Mouse (Mus musculus): Measurements from ENCODE around the gene Fam102a. TPM values are rescaled to one million over a fixed set of nuclear protein-coding genes. Genes with fewer than 3 reads are reported as not detected.

Gene Fam102a
- polyA plus RNA-seq, 1 experiment from 2014 or later = 11.4 TPM

- no peak overlapping the region for H3K4me2 ChIP-seq (ENCODE audit: low read depth, low read length)
- ATAC-seq (ENCODE audit: insufficient read depth, low FRiP score) = no peak
- H3K27ac ChIP-seq (ENCODE audit: low read length) = no peak overlapping the region
- no peaks in the 10 kb centered on the region for H3K36me3 ChIP-seq (ENCODE audit: control insufficient read depth, insufficient read depth, low read length)
- no peak overlapping the region for H3K9ac ChIP-seq (ENCODE audit: low read length)
- H3K4me3 ChIP-seq (replicated peaks; ENCODE audit: low read length) = no peak overlapping the region
- no peaks in the 10 kb centered on the region; the same call in 1 of the 2 replicates for H3K27me3 ChIP-seq (ENCODE audit: control insufficient read depth, insufficient read depth, low read length)
- 39% methylated on average over 10 of the region's 10 CpGs for WGBS
- H3K4me1 ChIP-seq (ENCODE audit: control insufficient read depth, insufficient read depth, low read length) = peaks cover 25% of the 10 kb centered on the region
- H3K9me3 ChIP-seq (replicated peaks; ENCODE audit: control insufficient read depth, low read length) = no peaks in the 10 kb centered on the region
Measured at GRCm38 (mm10) chr2:32604631-32605030, 69.5 kb downstream of the Fam102a start.

DNA sequence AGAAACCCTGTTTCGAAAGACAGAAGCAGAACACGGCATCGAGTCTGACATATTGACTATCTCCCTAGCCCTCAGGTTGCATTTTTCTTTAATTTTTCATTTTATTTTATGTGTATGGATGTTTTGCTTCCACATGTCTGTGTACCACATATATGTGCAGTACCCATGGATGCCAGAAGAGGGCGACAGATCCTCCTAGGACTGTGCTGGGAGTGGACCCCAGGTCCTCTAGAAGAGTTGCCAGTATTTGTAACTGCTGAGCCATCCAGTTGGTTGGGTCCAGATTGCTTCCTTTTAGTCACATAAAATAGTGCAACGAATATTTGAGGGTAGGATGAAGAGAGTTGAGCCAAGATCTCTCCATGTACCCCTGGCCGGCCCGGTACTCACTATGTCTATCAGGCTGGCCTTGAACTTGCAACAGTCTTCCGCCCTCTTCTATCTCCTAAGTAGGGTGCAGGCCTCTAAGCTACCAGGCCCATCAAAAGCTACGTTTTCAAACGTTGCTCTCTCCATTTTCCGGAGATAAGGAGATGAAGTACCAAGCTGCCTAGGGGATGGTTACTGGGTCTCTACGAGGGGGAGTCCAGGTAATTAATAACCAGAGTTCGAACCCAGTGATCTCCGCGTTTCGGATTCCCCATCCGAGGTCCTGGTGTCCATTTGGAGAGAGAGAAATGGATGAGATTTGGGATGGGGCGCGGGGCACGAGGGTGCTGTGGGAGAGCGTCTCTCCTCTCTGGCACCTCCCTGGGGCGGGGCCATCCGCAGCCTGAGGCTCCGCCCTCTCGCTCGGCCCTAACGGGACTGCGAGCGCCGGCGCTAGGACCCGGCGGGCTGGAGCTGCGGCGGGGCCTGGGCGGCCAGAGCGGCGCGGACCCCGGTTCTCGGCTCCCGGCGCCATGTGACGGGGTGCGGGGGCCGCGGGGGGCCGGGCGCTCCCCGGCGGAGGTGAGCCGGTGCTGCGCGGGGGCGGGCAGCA, 71.3 kb downstream of the Fam102a start:
- ATAC-seq (ENCODE audit: insufficient read depth, low FRiP score) = peak; percentile 72
- Histone ChIP-seq H3K27ac (ENCODE audit: low read length) (peak overlapping the region; percentile 10; the same call in 1 of the 2 replicates), H3K4me1 (ENCODE audit: control insufficient read depth, insufficient read depth, low read length) (peaks cover 34% of the 10 kb centered on the region), H3K36me3 (ENCODE audit: control insufficient read depth, insufficient read depth, low read length) (no peaks in the 10 kb centered on the region), H3K4me2 (ENCODE audit: low read depth, low read length) (peak overlapping the region; percentile 84), H3K9me3 (replicated peaks; ENCODE audit: control insufficient read depth, low read length) (no peaks in the 10 kb centered on the region), H3K4me3 (replicated peaks; ENCODE audit: low read length) (peak overlapping the region; percentile 71), H3K9ac (ENCODE audit: low read length) (peak overlapping the region; percentile 86), H3K27me3 (ENCODE audit: control insufficient read depth, insufficient read depth, low read length) (no peaks in the 10 kb centered on the region; the same call in 1 of the 2 replicates)
- 11% methylated on average over 55 of the region's 55 CpGs for WGBS

GRCm38 (mm10) chr2:32607262-32607947, 72.3 kb downstream of the Fam102a start:
- ATAC-seq (ENCODE audit: insufficient read depth, low FRiP score) = peak; percentile 49; the same call in 1 of the 2 replicates
- H3K27ac ChIP-seq (ENCODE audit: low read length) = peak overlapping the region; percentile 10; the same call in 1 of the 2 replicates
- H3K4me1 ChIP-seq (ENCODE audit: control insufficient read depth, insufficient read depth, low read length) = peaks cover 28% of the 10 kb centered on the region
- H3K9ac ChIP-seq (ENCODE audit: low read length) = peak overlapping the region; percentile 86
- H3K4me3 ChIP-seq (replicated peaks; ENCODE audit: low read length) = peak overlapping the region; percentile 71
- no peaks in the 10 kb centered on the region for H3K9me3 ChIP-seq (replicated peaks; ENCODE audit: control insufficient read depth, low read length)
- H3K4me2 ChIP-seq (ENCODE audit: low read depth, low read length) = peak overlapping the region; percentile 84
- WGBS = 5% methylated on average over 34 of the region's 34 CpGs
- H3K27me3 ChIP-seq (ENCODE audit: control insufficient read depth, insufficient read depth, low read length) = no peaks in the 10 kb centered on the region; the same call in 1 of the 2 replicates
- H3K36me3 ChIP-seq (ENCODE audit: control insufficient read depth, insufficient read depth, low read length) = no peaks in the 10 kb centered on the region

GRCm38 (mm10) chr2:32608141-32608777, 73.1 kb downstream of the Fam102a start:
- peak; percentile 66 for ATAC-seq (ENCODE audit: insufficient read depth, low FRiP score)
- WGBS = 8% methylated on average over 25 of the region's 25 CpGs
- peak overlapping the region; percentile 84 for H3K4me2 ChIP-seq (ENCODE audit: low read depth, low read length)

DNA sequence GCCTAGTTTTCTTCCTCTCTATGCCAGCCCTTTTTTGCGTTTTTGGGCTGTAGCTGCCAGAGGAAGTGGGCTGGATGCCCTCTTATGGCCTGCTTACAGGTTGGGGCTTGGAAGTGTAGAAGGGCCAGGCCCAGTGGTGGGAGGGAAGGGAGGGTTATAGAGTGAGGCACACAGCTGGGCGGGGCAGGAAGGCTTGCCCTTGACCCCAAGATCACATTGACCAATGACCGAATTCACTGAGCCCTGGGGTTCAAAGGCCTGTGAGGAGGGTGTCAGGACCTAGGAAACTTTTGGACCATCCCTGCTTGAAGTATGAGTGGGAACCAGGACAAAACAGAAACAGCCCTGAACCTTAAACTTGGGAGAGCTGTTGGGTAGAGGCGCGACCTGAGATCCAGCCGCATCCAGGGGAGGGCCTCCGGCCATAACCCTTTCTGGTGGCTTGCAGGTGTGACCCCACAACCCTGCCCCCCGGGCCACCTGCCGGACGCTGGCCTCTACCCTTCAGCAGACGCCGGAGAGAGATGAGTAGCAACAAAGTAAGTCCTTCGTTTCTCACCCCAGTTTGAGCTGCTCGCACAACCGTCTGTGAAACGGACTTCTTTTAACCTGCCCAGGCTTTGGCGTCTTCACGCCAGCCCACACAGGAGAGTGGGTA, 73.8 kb downstream of the Fam102a start:
- Histone ChIP-seq H3K27me3 (ENCODE audit: control insufficient read depth, insufficient read depth, low read length) (no peaks in the 10 kb centered on the region; the same call in 1 of the 2 replicates), H3K4me2 (ENCODE audit: low read depth, low read length) (peak overlapping the region; percentile 84), H3K4me3 (replicated peaks; ENCODE audit: low read length) (peak overlapping the region; percentile 71), H3K27ac (ENCODE audit: low read length) (peak overlapping the region; percentile 43; the same call in 1 of the 2 replicates), H3K36me3 (ENCODE audit: control insufficient read depth, insufficient read depth, low read length) (no peaks in the 10 kb centered on the region), H3K4me1 (ENCODE audit: control insufficient read depth, insufficient read depth, low read length) (peaks cover 28% of the 10 kb centered on the region), H3K9me3 (replicated peaks; ENCODE audit: control insufficient read depth, low read length) (no peaks in the 10 kb centered on the region), H3K9ac (ENCODE audit: low read length) (peak overlapping the region; percentile 86)
- 46% methylated on average over 18 of the region's 18 CpGs for WGBS
- no peak for ATAC-seq (ENCODE audit: insufficient read depth, low FRiP score)

More at GRCm38 (mm10) chr2:32608141-32608777, 73.1 kb downstream of the Fam102a start:
- peak overlapping the region; percentile 43; the same call in 1 of the 2 replicates for H3K27ac ChIP-seq (ENCODE audit: low read length)
- no peaks in the 10 kb centered on the region for H3K9me3 ChIP-seq (replicated peaks; ENCODE audit: control insufficient read depth, low read length)
- peak overlapping the region; percentile 86 for H3K9ac ChIP-seq (ENCODE audit: low read length)
- no peaks in the 10 kb centered on the region; the same call in 1 of the 2 replicates for H3K27me3 ChIP-seq (ENCODE audit: control insufficient read depth, insufficient read depth, low read length)
- H3K36me3 ChIP-seq (ENCODE audit: control insufficient read depth, insufficient read depth, low read length) = no peaks in the 10 kb centered on the region
- peak overlapping the region; percentile 71 for H3K4me3 ChIP-seq (replicated peaks; ENCODE audit: low read length)
- peaks cover 28% of the 10 kb centered on the region for H3K4me1 ChIP-seq (ENCODE audit: control insufficient read depth, insufficient read depth, low read length)

GRCm38 (mm10) chr2:32610610-32611229, 75.6 kb downstream of the Fam102a start:
- Histone ChIP-seq H3K9me3 (replicated peaks; ENCODE audit: control insufficient read depth, low read length) (no peaks in the 10 kb centered on the region), H3K4me2 (ENCODE audit: low read depth, low read length) (peak overlapping the region; percentile 50), H3K36me3 (ENCODE audit: control insufficient read depth, insufficient read depth, low read length) (no peaks in the 10 kb centered on the region), H3K27me3 (ENCODE audit: control insufficient read depth, insufficient read depth, low read length) (no peaks in the 10 kb centered on the region; the same call in 1 of the 2 replicates), H3K4me3 (replicated peaks; ENCODE audit: low read length) (peak overlapping the region; percentile 44), H3K27ac (ENCODE audit: low read length) (peak overlapping the region; percentile 30; the same call in 1 of the 2 replicates), H3K9ac (ENCODE audit: low read length) (peak overlapping the region; percentile 47), H3K4me1 (ENCODE audit: control insufficient read depth, insufficient read depth, low read length) (peaks cover 28% of the 10 kb centered on the region)
- 12% methylated on average over 23 of the region's 23 CpGs for WGBS
- ATAC-seq (ENCODE audit: insufficient read depth, low FRiP score) = no peak

- H3K9ac ChIP-seq (ENCODE audit: low read length) = no peak overlapping the region
- H3K4me3 ChIP-seq (replicated peaks; ENCODE audit: low read length) = no peak overlapping the region
- H3K27me3 ChIP-seq (ENCODE audit: control insufficient read depth, insufficient read depth, low read length) = no peaks in the 10 kb centered on the region; the same call in 1 of the 2 replicates
- 69% methylated on average over 26 of the region's 26 CpGs for WGBS
- H3K4me2 ChIP-seq (ENCODE audit: low read depth, low read length) = no peak overlapping the region
- H3K36me3 ChIP-seq (ENCODE audit: control insufficient read depth, insufficient read depth, low read length) = 0 out of 2 replicates have a peak, but pooled peaks cover 2% of the 10 kb centered on the region
- no peaks in the 10 kb centered on the region for H3K9me3 ChIP-seq (replicated peaks; ENCODE audit: control insufficient read depth, low read length)
- no peak for ATAC-seq (ENCODE audit: insufficient read depth, low FRiP score)
- H3K27ac ChIP-seq (ENCODE audit: low read length) = no peak overlapping the region
- H3K4me1 ChIP-seq (ENCODE audit: control insufficient read depth, insufficient read depth, low read length) = peaks cover 28% of the 10 kb centered on the region
Measured at GRCm38 (mm10) chr2:32612274-32612673, 77.1 kb downstream of the Fam102a start.

GRCm38 (mm10) chr2:32617109-32617508, 82.0 kb downstream of the Fam102a start:
- no peak overlapping the region for H3K9ac ChIP-seq (ENCODE audit: low read length)
- H3K4me2 ChIP-seq (ENCODE audit: low read depth, low read length) = no peak overlapping the region
- WGBS = 81% methylated on average over 1 of the region's 1 CpGs
- H3K27me3 ChIP-seq (ENCODE audit: control insufficient read depth, insufficient read depth, low read length) = no peaks in the 10 kb centered on the region
- no peaks in the 10 kb centered on the region; the same call in 1 of the 2 replicates for H3K9me3 ChIP-seq (replicated peaks; ENCODE audit: control insufficient read depth, low read length)
- 0 out of 2 replicates have a peak, but pooled peaks cover 6% of the 10 kb centered on the region for H3K36me3 ChIP-seq (ENCODE audit: control insufficient read depth, insufficient read depth, low read length)
- H3K27ac ChIP-seq (ENCODE audit: low read length) = no peak overlapping the region
- no peak overlapping the region for H3K4me3 ChIP-seq (replicated peaks; ENCODE audit: low read length)
- H3K4me1 ChIP-seq (ENCODE audit: control insufficient read depth, insufficient read depth, low read length) = peaks cover 24% of the 10 kb centered on the region
- ATAC-seq (ENCODE audit: insufficient read depth, low FRiP score) = no peak

Measured in stomach, embryonic 16.5 days (tissue).